Mouse (Mus musculus): ENCODE results near the gene Siae.

DNA sequence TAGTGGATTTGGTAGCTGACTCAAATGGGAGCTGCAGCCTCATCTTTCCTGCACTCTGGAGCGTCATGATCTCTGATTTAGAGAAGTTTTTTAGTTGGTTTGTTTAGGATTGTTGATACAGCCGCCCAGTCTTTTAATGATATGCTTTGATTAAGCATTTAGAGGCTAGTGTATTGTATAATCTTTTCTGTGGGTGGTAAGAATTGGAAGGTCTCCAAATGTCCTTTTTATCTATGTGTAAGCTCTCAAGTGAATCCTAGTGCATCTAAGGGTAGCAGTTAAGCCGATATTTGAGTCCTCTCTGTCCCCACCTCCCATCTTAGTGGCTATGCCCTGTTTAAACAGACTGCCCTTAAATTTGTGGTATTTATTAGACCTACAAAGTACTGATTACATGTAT, 41.0 kb upstream of the Siae start:
- no peak for TF ChIP-seq POLR2A (IDR thresholded peaks at IDR 0.05; ENCODE audit: insufficient read depth, low read depth, low read length)
- no peak for TF ChIP-seq CTCF (IDR thresholded peaks at IDR 0.05; ENCODE audit: insufficient read depth, low read depth, low read length)
